Mouse (Mus musculus): Measurements from ENCODE around the gene Gm10375.
"Not testable (repeated sequence)": the region's sequence is repeated elsewhere in the genome, so short reads cannot be mapped to it uniquely, and the experiment has no call there.

The Gm10375 gene

GRCm38 (mm10) chr14:43607913-43608312 lies at the start of gene Gm10375:
Gene Gm10375, minus strand, starts transcription at chr14:43608013.
- DNase-seq (ENCODE audit: low spot score) = not testable (repeated sequence)

DNA sequence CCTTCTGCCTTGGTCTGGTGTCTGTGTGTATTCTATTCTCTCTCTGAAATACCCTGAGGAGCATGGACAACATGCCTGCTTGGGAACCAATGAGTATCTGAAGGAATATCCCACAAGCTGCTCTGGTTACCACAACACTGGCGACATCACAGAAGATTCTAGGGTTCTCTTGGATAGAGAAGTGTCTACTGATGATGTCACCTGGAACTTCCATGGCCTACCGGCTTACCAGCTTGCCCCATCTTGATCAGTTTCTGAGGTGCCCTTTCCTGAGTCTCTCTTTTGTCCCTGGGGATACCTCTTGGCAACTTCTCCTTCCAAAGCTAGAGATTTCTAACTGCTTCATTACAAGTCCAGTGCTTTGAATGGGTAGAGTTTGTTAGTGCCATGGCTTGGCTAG lies 28.8 kb downstream of the Gm10375 start, which contains the start of gene Gm17654:
TSS of gene Gm17654 (minus strand) at position 101 of the 400 bp plus-strand sequence.
- DNase-seq (ENCODE audit: low spot score) = not testable (repeated sequence)

- not testable (repeated sequence) for DNase-seq (ENCODE audit: low spot score)
Observed at GRCm38 (mm10) chr14:43577969-43578368, 29.8 kb downstream of the Gm10375 start.

Measured in left cerebral cortex, adult 11 months (tissue).